Mouse (Mus musculus) kidney, embryonic 14.5 days (tissue): ENCODE data around the gene Syt17. TPM values are rescaled to one million over a fixed set of nuclear protein-coding genes. Genes with fewer than 3 reads are reported as not detected.

ENCODE experiments used
- ATAC-seq: fragments of 200-750 bp; cut with Nextera tagmentation; 2 replicates; pipeline ENCODE4 v1.8.0; 2017; ENCODE audit warnings: moderate number of reproducible peaks, mild to moderate bottlenecking, moderate TSS enrichment, moderate library complexity; ENCODE audit not compliant: low FRiP score, low TSS enrichment
- H3K27ac ChIP-seq: fragments of 300-500 bp; sonication (generic); 2 replicates; pipeline ENCODE4 v1.5.1; 2014; ENCODE audit warnings: low read depth, mild to moderate bottlenecking, low read length, moderate library complexity, mixed read lengths
- H3K27me3 ChIP-seq: fragments of 300-500 bp; sonication (generic); 2 replicates; pipeline ENCODE4 v1.6.1; 2014; ENCODE audit warnings: mild to moderate bottlenecking, low read length; ENCODE audit not compliant: control insufficient read depth, insufficient read depth
- H3K36me3 ChIP-seq: fragments of 300-500 bp; sonication (generic); 2 replicates; pipeline ENCODE4 v1.6.1; 2014; ENCODE audit warnings: low read length, mixed read lengths; ENCODE audit not compliant: control insufficient read depth, insufficient read depth
- H3K4me1 ChIP-seq: fragments of 300-500 bp; sonication (generic); 2 replicates; pipeline ENCODE4 v1.6.1; 2014; ENCODE audit warnings: low read length, mixed read lengths; ENCODE audit not compliant: control insufficient read depth, insufficient read depth
- H3K4me2 ChIP-seq: fragments of 300-500 bp; sonication (generic); replicated peaks from 2 replicates; pipeline ENCODE4 v1.6.1; 2014; ENCODE audit warnings: low read depth, mild to moderate bottlenecking, low read length
- H3K4me3 ChIP-seq: fragments of 300-500 bp; sonication (generic); 2 replicates; pipeline ENCODE4 v1.5.1; 2014; ENCODE audit warnings: mild to moderate bottlenecking, low read length
- H3K9ac ChIP-seq: fragments of 300-500 bp; sonication (generic); 2 replicates; pipeline ENCODE4 v1.6.1; 2014; ENCODE audit warnings: low read depth, mild to moderate bottlenecking, low read length, moderate library complexity
- H3K9me3 ChIP-seq: fragments of 300-500 bp; sonication (generic); 2 replicates; pipeline ENCODE4 v1.6.1; 2016; ENCODE audit warnings: low read length; ENCODE audit not compliant: control insufficient read depth
- WGBS: fragments of 180-500 bp; shearing (Covaris S2); extraction: QIAGEN DNeasy Blood & Tissue Kit; methylation state at CpG from one replicate; pipeline ENCODE4 v1.1.7; 2014; 5-methylcytosine and 5-hydroxymethylcytosine counted together
- polyA plus RNA-seq: library from polyadenylated mRNA; unstranded; fragments of >200 nt; fragmentation: Nextera tagmentation; extraction: Ambion mirVana; gene quantifications from 2 replicates; pipeline ENCODE4 v1.2.1, GENCODE M21; 2014

The Syt17 gene
- polyA plus RNA-seq, 1 experiment from 2014 or later = 11.4 TPM

- Histone ChIP-seq H3K4me1 (peaks cover 20% of the 10 kb centered on the region; the same call in 1 of the 2 replicates), H3K9ac (no peak overlapping the region), H3K4me2 (no peak overlapping the region), H3K9me3 (no peaks in the 10 kb centered on the region), H3K27me3 (peaks cover 17% of the 10 kb centered on the region), H3K27ac (no peak overlapping the region), H3K36me3 (no peaks in the 10 kb centered on the region; the same call in 1 of the 2 replicates), H3K4me3 (no peak overlapping the region)
- 64% methylated on average over 5 of the region's 5 CpGs for WGBS
- ATAC-seq = no peak
Observed at GRCm38 (mm10) chr7:118486917-118487316, 38.9 kb upstream of the Syt17 start.

- Histone ChIP-seq H3K4me1 (peaks cover 8% of the 10 kb centered on the region; the same call in 1 of the 2 replicates), H3K27me3 (no peaks in the 10 kb centered on the region), H3K4me2 (no peak overlapping the region), H3K9ac (no peak overlapping the region), H3K27ac (no peak overlapping the region), H3K9me3 (no peaks in the 10 kb centered on the region), H3K4me3 (no peak overlapping the region), H3K36me3 (no peaks in the 10 kb centered on the region; the same call in 1 of the 2 replicates)
- no peak for ATAC-seq
- WGBS = 67% methylated on average over 1 of the region's 1 CpGs
Observed at GRCm38 (mm10) chr7:118483996-118484395, 36.0 kb upstream of the Syt17 start.

GRCm38 (mm10) chr7:118482001-118482400 lies 34.0 kb upstream of the Syt17 start:
- Histone ChIP-seq H3K27me3 (no peaks in the 10 kb centered on the region), H3K4me3 (no peak overlapping the region), H3K4me2 (no peak overlapping the region), H3K9me3 (no peaks in the 10 kb centered on the region), H3K4me1 (peaks cover 10% of the 10 kb centered on the region; the same call in 1 of the 2 replicates), H3K9ac (no peak overlapping the region), H3K27ac (no peak overlapping the region), H3K36me3 (no peaks in the 10 kb centered on the region; the same call in 1 of the 2 replicates)
- 79% methylated on average over 2 of the region's 2 CpGs for WGBS
- ATAC-seq = no peak

GRCm38 (mm10) chr7:118481047-118481810 lies 33.2 kb upstream of the Syt17 start:
- Histone ChIP-seq H3K9ac (no peak overlapping the region), H3K4me1 (peaks cover 10% of the 10 kb centered on the region; the same call in 1 of the 2 replicates), H3K4me3 (no peak overlapping the region), H3K9me3 (no peaks in the 10 kb centered on the region), H3K4me2 (no peak overlapping the region), H3K27me3 (no peaks in the 10 kb centered on the region), H3K36me3 (no peaks in the 10 kb centered on the region; the same call in 1 of the 2 replicates), H3K27ac (no peak overlapping the region)
- no peak for ATAC-seq
- 72% methylated on average over 10 of the region's 10 CpGs for WGBS

GRCm38 (mm10) chr7:118480160-118480709 lies 32.2 kb upstream of the Syt17 start:
- 84% methylated on average over 9 of the region's 9 CpGs for WGBS
- no peaks in the 10 kb centered on the region for H3K9me3 ChIP-seq
- no peak overlapping the region for H3K4me2 ChIP-seq
- H3K36me3 ChIP-seq = no peaks in the 10 kb centered on the region; the same call in 1 of the 2 replicates
- no peak overlapping the region for H3K27ac ChIP-seq
- H3K4me1 ChIP-seq = peaks cover 10% of the 10 kb centered on the region; the same call in 1 of the 2 replicates
- no peak overlapping the region for H3K9ac ChIP-seq
- H3K4me3 ChIP-seq = no peak overlapping the region
- ATAC-seq = no peak
- H3K27me3 ChIP-seq = no peaks in the 10 kb centered on the region

- H3K9me3 ChIP-seq = no peaks in the 10 kb centered on the region
- no peak overlapping the region for H3K4me2 ChIP-seq
- no peak overlapping the region for H3K4me3 ChIP-seq
- no peaks in the 10 kb centered on the region for H3K36me3 ChIP-seq
- no peaks in the 10 kb centered on the region for H3K27me3 ChIP-seq
- H3K4me1 ChIP-seq = peaks cover 10% of the 10 kb centered on the region; the same call in 1 of the 2 replicates
- WGBS = 19% methylated on average over 3 of the region's 3 CpGs
- ATAC-seq = peak; percentile 73
- H3K9ac ChIP-seq = no peak overlapping the region
- peak overlapping the region; percentile 48; the same call in 1 of the 2 replicates for H3K27ac ChIP-seq
Observed at GRCm38 (mm10) chr7:118478835-118479312, 30.9 kb upstream of the Syt17 start.

GRCm38 (mm10) chr7:118476428-118476827 lies 28.4 kb upstream of the Syt17 start:
- WGBS = 56% methylated on average over 5 of the region's 5 CpGs
- no peak overlapping the region for H3K27ac ChIP-seq
- no peaks in the 10 kb centered on the region for H3K9me3 ChIP-seq
- peaks cover 10% of the 10 kb centered on the region; the same call in 1 of the 2 replicates for H3K4me1 ChIP-seq
- no peak for ATAC-seq
- no peak overlapping the region for H3K9ac ChIP-seq
- H3K4me2 ChIP-seq = no peak overlapping the region
- H3K4me3 ChIP-seq = no peak overlapping the region
- H3K36me3 ChIP-seq = no peaks in the 10 kb centered on the region
- H3K27me3 ChIP-seq = no peaks in the 10 kb centered on the region

- peaks cover 10% of the 10 kb centered on the region; the same call in 1 of the 2 replicates for H3K4me1 ChIP-seq
- H3K27me3 ChIP-seq = no peaks in the 10 kb centered on the region
- H3K4me3 ChIP-seq = no peak overlapping the region
- WGBS = 82% methylated on average over 7 of the region's 7 CpGs
- no peaks in the 10 kb centered on the region for H3K9me3 ChIP-seq
- no peak overlapping the region for H3K4me2 ChIP-seq
- H3K36me3 ChIP-seq = no peaks in the 10 kb centered on the region
- H3K27ac ChIP-seq = no peak overlapping the region
- no peak overlapping the region for H3K9ac ChIP-seq
- ATAC-seq = peak; percentile 34; the same call in 1 of the 2 replicates
Observed at GRCm38 (mm10) chr7:118475008-118475705, 27.1 kb upstream of the Syt17 start.
